Mouse (Mus musculus) CH12.LX (cell line): Measurements from ENCODE around the gene Cilp.

Source experiments
- CTCF ChIP-seq, 2 experiments: IDR thresholded peaks in 1 of 2; conservative IDR thresholded peaks in 1 of 2; 2 replicates each; pipeline ENCODE4 v1.5.1; 2011 to 2012; ENCODE audit warnings: low read depth in 2 of 2, low read length in 2 of 2, improper control_type of control experiment in 1 of 2, inconsistent platforms in 1 of 2, mild to moderate bottlenecking in 1 of 2, moderate library complexity in 1 of 2
- E2F4 ChIP-seq: IDR thresholded peaks from 2 replicates; pipeline ENCODE4 v1.6.1; 2011; ENCODE audit warnings: low read depth, low read length, improper control_type of control experiment; ENCODE audit not compliant: insufficient replicate concordance
- JUND ChIP-seq: conservative IDR thresholded peaks from 2 replicates; pipeline ENCODE4 v1.6.1; 2011; ENCODE audit warnings: low read depth, low read length, improper control_type of control experiment
- POLR2A ChIP-seq: IDR thresholded peaks from 2 replicates; pipeline ENCODE4 v1.6.1; 2011; ENCODE audit warnings: low read depth, mild to moderate bottlenecking, improper control_type of control experiment, low read length
- POLR2AphosphoS2 ChIP-seq: IDR thresholded peaks from 2 replicates; pipeline ENCODE4 v1.6.1; 2011; ENCODE audit warnings: low read depth, low read length, improper control_type of control experiment

DNA sequence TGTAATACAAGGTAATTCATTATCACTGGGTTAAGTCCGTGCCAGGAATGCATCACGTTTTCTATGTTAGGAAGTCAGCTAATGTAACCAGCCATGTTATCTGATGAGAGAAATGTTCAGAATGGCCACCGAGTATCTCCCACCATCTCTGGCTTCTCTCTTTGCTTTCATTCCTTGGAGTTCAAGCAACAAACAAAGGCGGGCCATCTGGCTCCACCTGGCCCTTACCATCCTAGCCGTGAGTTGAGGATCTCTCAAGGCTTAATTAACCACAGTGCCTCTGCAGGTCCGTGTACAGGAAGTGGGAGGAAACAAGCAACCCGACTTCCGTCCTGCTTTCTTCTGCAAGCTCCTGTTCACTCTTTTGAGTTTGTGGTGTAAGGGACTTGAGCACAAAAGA, 48.0 kb upstream of the Cilp start:
- peak; percentile 72 for TF ChIP-seq POLR2A
- no peak for TF ChIP-seq POLR2AphosphoS2
- TF ChIP-seq E2F4 = no peak
- no peak for TF ChIP-seq CTCF (conservative IDR thresholded peaks at IDR 0.05 in 1 of 2, IDR thresholded peaks at IDR 0.05 in 1 of 2; ENCODE audit: low read depth in 2 of 2, low read length in 2 of 2)
- TF ChIP-seq JUND = no peak
